Mouse (Mus musculus): ENCODE results near the gene Rfc3. TPM values are rescaled to one million over a fixed set of nuclear protein-coding genes. Genes with fewer than 3 reads are reported as not detected.

Gene Rfc3
- polyA plus RNA-seq, 1 experiment from 2014 or later = 109 TPM

Other genes with a start within 250 kb of the Rfc3 start
- gene Gm42906, start 223.1 kb downstream of the Rfc3 start, polyA plus RNA-seq (2016; fragmentation: Nextera tagmentation; extraction: Ambion mirVana) = not detected in 2 replicates
- 0.09 TPM in 1 of 2 replicates, not detected in the other for gene Vmn2r18, start 45.2 kb downstream of the Rfc3 start, polyA plus RNA-seq (2016; fragmentation: Nextera tagmentation; extraction: Ambion mirVana)

All from midbrain, embryonic 12.5 days (tissue).